Mouse (Mus musculus): ENCODE measurements around the gene Pdk2. TPM values are rescaled to one million over a fixed set of nuclear protein-coding genes. Genes with fewer than 3 reads are reported as not detected.

Pdk2 gene
- polyA plus RNA-seq, 2 experiments, result 29.6 to 34.9 TPM

GRCm38 (mm10) chr11:94996101-94996500 is 45.1 kb downstream of the Pdk2 start:
- ATAC-seq (ENCODE audit: low FRiP score, low read depth) (no peak), DNase-seq (ENCODE audit: low spot score) (no peak)
- Histone ChIP-seq H3K27me3 (ENCODE audit: control insufficient read depth, insufficient read depth, low read length) (no peaks in the 10 kb centered on the region), H3K4me2 (replicated peaks; ENCODE audit: low read depth, low read length, severe bottlenecking) (no peak overlapping the region), H3K9ac (ENCODE audit: low read depth, low read length, severe bottlenecking) (0 out of 2 replicates have a peak overlapping the region, but pooled peaks have one; percentile 21), H3K36me3 (ENCODE audit: control insufficient read depth, insufficient read depth, low read length) (peaks cover 63% of the 10 kb centered on the region), H3K27ac (replicated peaks; ENCODE audit: low read depth, low read length) (no peak overlapping the region), H3K4me1 (ENCODE audit: control insufficient read depth, insufficient read depth, low read length) (peaks cover 38% of the 10 kb centered on the region), H3K9me3 (ENCODE audit: control insufficient read depth, low read length) (no peaks in the 10 kb centered on the region), H3K4me3 (replicated peaks; ENCODE audit: low read length) (no peak overlapping the region)
- 88% methylated on average over 8 of the region's 8 CpGs for WGBS
- TF ChIP-seq POLR2A (IDR thresholded peaks at IDR 0.05; ENCODE audit: borderline replicate concordance, extremely low read depth, insufficient read depth, insufficient read length), result no peak

DNA sequence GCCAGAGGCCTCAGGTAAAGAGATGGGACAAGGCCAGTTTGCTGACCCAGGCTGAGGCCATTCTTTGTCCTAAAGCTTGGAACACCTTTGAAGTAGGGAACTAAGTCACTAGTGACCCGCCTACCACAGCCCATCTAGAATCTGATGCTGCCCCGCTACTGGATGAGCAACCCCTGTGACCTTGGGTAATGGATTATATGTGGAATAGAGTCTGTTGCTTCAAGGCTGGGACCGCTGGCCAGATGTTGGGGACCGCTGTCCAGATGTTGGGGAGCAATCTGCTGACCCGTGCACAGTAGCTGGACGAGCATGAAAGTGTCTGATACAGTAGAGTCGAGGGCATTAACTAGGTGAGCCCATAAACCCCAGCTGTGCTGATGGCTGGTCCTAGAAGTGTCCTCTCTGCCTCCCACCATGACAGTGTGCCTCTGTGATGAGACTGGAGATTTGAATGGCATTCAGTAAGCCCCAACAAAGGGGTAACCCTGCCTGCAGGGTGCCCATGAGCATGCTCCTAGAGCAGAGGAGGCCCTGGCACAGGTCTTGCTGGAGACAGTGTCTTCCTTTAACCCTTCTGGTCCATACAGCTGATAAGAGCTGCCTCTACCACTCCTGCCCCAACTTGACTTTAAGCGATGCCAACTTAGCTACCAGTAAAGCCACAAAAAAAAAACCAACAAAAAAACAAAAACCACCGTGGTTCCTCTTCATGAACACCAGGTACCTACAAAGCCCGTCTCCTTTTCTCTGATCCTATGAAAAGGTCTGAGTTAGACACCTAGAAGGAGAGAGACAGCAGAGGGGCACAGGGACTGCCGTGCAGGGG is 46.0 kb downstream of the Pdk2 start:
- no peak for TF ChIP-seq POLR2A (IDR thresholded peaks at IDR 0.05; ENCODE audit: borderline replicate concordance, extremely low read depth, insufficient read depth, insufficient read length)
- peaks cover 57% of the 10 kb centered on the region for H3K36me3 ChIP-seq (ENCODE audit: control insufficient read depth, insufficient read depth, low read length)

DNA sequence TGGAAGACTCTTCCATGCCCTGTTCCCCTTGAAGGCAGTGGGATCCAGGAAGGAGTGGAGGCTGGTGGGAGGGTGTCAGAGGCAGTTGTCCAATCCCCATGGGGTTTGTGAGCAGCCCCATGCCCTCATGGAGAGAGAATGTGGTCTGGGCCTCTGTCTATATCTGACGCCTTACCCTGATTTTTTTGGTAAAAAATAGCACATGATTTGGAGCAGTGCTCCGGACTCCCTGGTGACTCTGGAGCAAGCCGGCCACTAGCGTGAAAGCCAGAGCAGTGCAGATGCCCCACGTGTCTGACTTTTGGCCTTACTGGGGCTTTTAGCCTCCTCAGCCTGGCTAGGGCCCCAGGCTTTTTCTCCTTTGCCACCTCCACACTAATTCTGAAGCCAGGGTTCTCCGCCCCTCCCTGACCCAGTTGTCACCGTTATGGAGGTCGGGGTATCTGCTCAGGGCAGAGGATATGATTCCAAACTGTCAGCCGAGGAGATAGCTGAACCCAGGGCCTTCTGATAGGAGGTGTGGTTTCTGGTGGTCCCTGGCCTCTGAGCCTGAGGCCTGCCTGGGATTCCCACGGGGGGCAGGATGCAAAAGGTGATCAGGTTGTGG is 46.8 kb downstream of the Pdk2 start:
- Histone ChIP-seq H3K36me3 (ENCODE audit: control insufficient read depth, insufficient read depth, low read length) (peaks cover 50% of the 10 kb centered on the region), H3K4me1 (ENCODE audit: control insufficient read depth, insufficient read depth, low read length) (peaks cover 44% of the 10 kb centered on the region), H3K27me3 (ENCODE audit: control insufficient read depth, insufficient read depth, low read length) (no peaks in the 10 kb centered on the region), H3K4me3 (replicated peaks; ENCODE audit: low read length) (peak overlapping the region; percentile 87), H3K4me2 (replicated peaks; ENCODE audit: low read depth, low read length, severe bottlenecking) (peak overlapping the region; percentile 100), H3K27ac (replicated peaks; ENCODE audit: low read depth, low read length) (no peak overlapping the region), H3K9ac (ENCODE audit: low read depth, low read length, severe bottlenecking) (peak overlapping the region; percentile 82), H3K9me3 (ENCODE audit: control insufficient read depth, low read length) (no peaks in the 10 kb centered on the region)
- DNase-seq (ENCODE audit: low spot score) (no peak), ATAC-seq (ENCODE audit: low FRiP score, low read depth) (no peak)
- no peak for TF ChIP-seq POLR2A (IDR thresholded peaks at IDR 0.05; ENCODE audit: borderline replicate concordance, extremely low read depth, insufficient read depth, insufficient read length)
- WGBS, result 41% methylated on average over 10 of the region's 10 CpGs

More for the DNA sequence above, 46.0 kb downstream of the Pdk2 start:
- H3K9me3 ChIP-seq (ENCODE audit: control insufficient read depth, low read length), result no peaks in the 10 kb centered on the region
- H3K27ac ChIP-seq (replicated peaks; ENCODE audit: low read depth, low read length), result no peak overlapping the region
- H3K9ac ChIP-seq (ENCODE audit: low read depth, low read length, severe bottlenecking), result peak overlapping the region; percentile 82
- ATAC-seq (ENCODE audit: low FRiP score, low read depth), result no peak
- peaks cover 40% of the 10 kb centered on the region for H3K4me1 ChIP-seq (ENCODE audit: control insufficient read depth, insufficient read depth, low read length)
- no peak for DNase-seq (ENCODE audit: low spot score)
- WGBS, result 76% methylated on average over 11 of the region's 11 CpGs
- peak overlapping the region; percentile 87; the same call in 1 of the 2 replicates for H3K4me3 ChIP-seq (replicated peaks; ENCODE audit: low read length)
- no peaks in the 10 kb centered on the region for H3K27me3 ChIP-seq (ENCODE audit: control insufficient read depth, insufficient read depth, low read length)
- H3K4me2 ChIP-seq (replicated peaks; ENCODE audit: low read depth, low read length, severe bottlenecking), result peak overlapping the region; percentile 100

DNA sequence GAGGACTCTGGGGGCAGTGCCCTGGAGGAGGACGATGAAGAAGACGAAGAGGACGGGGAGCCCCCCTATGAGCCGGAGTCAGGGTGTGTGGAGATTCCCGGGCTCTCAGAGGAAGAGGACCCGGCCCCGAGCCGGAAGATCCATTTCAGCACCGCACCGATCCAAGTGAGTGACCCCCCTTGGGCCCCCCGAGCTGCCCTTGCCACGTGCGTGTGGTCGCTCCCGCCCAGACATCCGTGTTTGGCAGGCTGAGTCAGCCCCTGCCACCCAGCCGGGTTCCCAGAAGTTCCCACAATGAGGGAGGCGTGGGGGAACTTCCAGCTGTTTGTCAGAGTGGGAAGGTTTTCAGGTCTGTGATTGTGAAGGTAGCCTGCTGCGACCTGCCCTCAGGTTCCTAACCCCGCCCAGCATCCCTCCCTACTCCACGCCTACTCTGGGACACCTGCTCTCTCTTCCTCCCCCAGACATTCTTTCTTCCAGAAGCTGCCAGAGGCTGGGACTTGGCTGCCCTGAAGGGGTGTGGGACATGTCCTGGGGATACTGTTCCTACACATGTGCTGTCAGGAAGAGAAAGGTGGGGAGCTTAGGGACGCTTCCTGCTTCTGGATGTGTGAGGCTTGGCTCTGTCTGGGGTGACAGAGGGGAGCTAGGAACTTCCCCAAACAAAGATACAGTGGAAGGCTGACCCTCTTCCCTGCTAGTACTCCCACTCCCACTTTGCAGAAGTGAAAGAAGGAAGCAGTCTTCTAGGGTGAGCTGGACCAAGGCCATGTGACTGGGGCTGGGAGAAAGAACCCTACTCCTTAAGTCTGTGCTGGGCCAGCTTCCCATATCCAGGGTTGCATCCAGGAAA is 48.2 kb downstream of the Pdk2 start:
- Histone ChIP-seq H3K27ac (replicated peaks; ENCODE audit: low read depth, low read length) (no peak overlapping the region; the same call in 1 of the 2 replicates), H3K4me2 (replicated peaks; ENCODE audit: low read depth, low read length, severe bottlenecking) (peak overlapping the region; percentile 100), H3K9me3 (ENCODE audit: control insufficient read depth, low read length) (no peaks in the 10 kb centered on the region), H3K9ac (ENCODE audit: low read depth, low read length, severe bottlenecking) (peak overlapping the region; percentile 82), H3K27me3 (ENCODE audit: control insufficient read depth, insufficient read depth, low read length) (no peaks in the 10 kb centered on the region), H3K4me3 (replicated peaks; ENCODE audit: low read length) (peak overlapping the region; percentile 87), H3K4me1 (ENCODE audit: control insufficient read depth, insufficient read depth, low read length) (peaks cover 57% of the 10 kb centered on the region), H3K36me3 (ENCODE audit: control insufficient read depth, insufficient read depth, low read length) (peaks cover 36% of the 10 kb centered on the region)
- DNase-seq (ENCODE audit: low spot score) (peak; percentile 55), ATAC-seq (ENCODE audit: low FRiP score, low read depth) (no peak)
- WGBS, result 1% methylated on average over 20 of the region's 22 CpGs
- no peak for TF ChIP-seq POLR2A (IDR thresholded peaks at IDR 0.05; ENCODE audit: borderline replicate concordance, extremely low read depth, insufficient read depth, insufficient read length)

- Histone ChIP-seq H3K27me3 (ENCODE audit: control insufficient read depth, insufficient read depth, low read length) (no peaks in the 10 kb centered on the region), H3K9me3 (ENCODE audit: control insufficient read depth, low read length) (no peaks in the 10 kb centered on the region), H3K36me3 (ENCODE audit: control insufficient read depth, insufficient read depth, low read length) (peaks cover 31% of the 10 kb centered on the region), H3K4me2 (replicated peaks; ENCODE audit: low read depth, low read length, severe bottlenecking) (peak overlapping the region; percentile 100), H3K4me3 (replicated peaks; ENCODE audit: low read length) (peak overlapping the region; percentile 87), H3K4me1 (ENCODE audit: control insufficient read depth, insufficient read depth, low read length) (peaks cover 62% of the 10 kb centered on the region), H3K9ac (ENCODE audit: low read depth, low read length, severe bottlenecking) (peak overlapping the region; percentile 82), H3K27ac (replicated peaks; ENCODE audit: low read depth, low read length) (peak overlapping the region; percentile 41; the same call in 1 of the 2 replicates)
- no peak for TF ChIP-seq POLR2A (IDR thresholded peaks at IDR 0.05; ENCODE audit: borderline replicate concordance, extremely low read depth, insufficient read depth, insufficient read length)
- 2% methylated on average over 20 of the region's 20 CpGs for WGBS
- ATAC-seq (ENCODE audit: low FRiP score, low read depth) (no peak), DNase-seq (ENCODE audit: low spot score) (no peak)
Measured at GRCm38 (mm10) chr11:94992480-94992753, 48.7 kb downstream of the Pdk2 start.

All from limb, embryonic 14.5 days (tissue).